Mouse (Mus musculus) liver, embryonic 16.5 days (tissue): ENCODE data around the gene Etnppl. TPM values are rescaled to one million over a fixed set of nuclear protein-coding genes. Genes with fewer than 3 reads are reported as not detected.

Source experiments
- ATAC-seq: fragments of 200-750 bp; cut with Nextera tagmentation; 2 replicates; pipeline ENCODE4 v1.8.0; 2017; ENCODE audit warnings: low read depth, mild to moderate bottlenecking, moderate number of reproducible peaks, moderate library complexity
- H3K27ac ChIP-seq: fragments of 300-500 bp; sonication (generic); 2 replicates; pipeline ENCODE4 v1.5.1; 2014; ENCODE audit warnings: mild to moderate bottlenecking, low read length
- H3K27me3 ChIP-seq: fragments of 300-500 bp; sonication (generic); 2 replicates; pipeline ENCODE4 v1.6.1; 2014; ENCODE audit warnings: low read depth, low read length, mixed read lengths; ENCODE audit not compliant: control insufficient read depth, insufficient read depth
- H3K36me3 ChIP-seq: fragments of 300-500 bp; sonication (generic); 2 replicates; pipeline ENCODE4 v1.6.1; 2014; ENCODE audit warnings: mild to moderate bottlenecking; ENCODE audit not compliant: control insufficient read depth, insufficient read depth
- H3K4me1 ChIP-seq: fragments of 300-500 bp; sonication (generic); 2 replicates; pipeline ENCODE4 v1.6.1; 2014; ENCODE audit warnings: low read depth, low read length, mixed read lengths; ENCODE audit not compliant: control insufficient read depth
- H3K4me2 ChIP-seq: fragments of 300-500 bp; sonication (generic); 2 replicates; pipeline ENCODE4 v1.6.1; 2014; ENCODE audit warnings: low read depth, low read length, mixed read lengths
- H3K4me3 ChIP-seq: fragments of 300-500 bp; sonication (generic); 2 replicates; pipeline ENCODE4 v1.5.1; 2014; ENCODE audit warnings: low read depth, mild to moderate bottlenecking, low read length
- H3K9ac ChIP-seq: fragments of 300-500 bp; sonication (generic); 2 replicates; pipeline ENCODE4 v1.6.1; 2014; ENCODE audit warnings: low read depth, low read length
- H3K9me3 ChIP-seq: fragments of 300-500 bp; sonication (generic); replicated peaks from 2 replicates; pipeline ENCODE4 v1.6.1; 2016; ENCODE audit warnings: low read length; ENCODE audit not compliant: control insufficient read depth
- WGBS: fragments of 180-500 bp; shearing (Covaris S2); extraction: QIAGEN DNeasy Blood & Tissue Kit; methylation state at CpG from one replicate; pipeline ENCODE4 v1.1.7; 2014; ENCODE audit not compliant: insufficient replicate concordance; 5-methylcytosine and 5-hydroxymethylcytosine counted together
- polyA plus RNA-seq: library from polyadenylated mRNA; unstranded; fragments of >200 nt; fragmentation: Nextera tagmentation; extraction: Ambion mirVana; gene quantifications from 2 replicates; pipeline ENCODE4 v1.2.1, GENCODE M21; 2015

The Etnppl gene
- polyA plus RNA-seq, 1 experiment from 2014 or later, result 1.9 TPM

DNA sequence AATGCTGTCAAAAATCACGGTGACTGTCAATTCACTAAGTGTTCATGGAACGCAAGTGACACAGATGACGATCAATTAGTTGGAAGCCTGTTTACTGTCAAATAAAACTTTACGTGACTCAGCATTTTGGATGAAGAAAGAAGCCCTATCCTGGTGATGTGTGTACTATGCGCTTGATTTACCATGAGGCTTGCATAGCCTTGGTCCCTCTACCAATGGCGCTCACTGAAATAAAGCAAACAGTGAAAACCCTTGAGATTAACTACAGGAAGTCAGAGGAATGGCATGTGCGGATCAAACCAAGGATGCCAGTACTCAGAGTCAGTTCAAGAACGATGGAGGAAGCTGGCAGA lies 67.7 kb downstream of the Etnppl start:
- Histone ChIP-seq H3K27me3 (no peaks in the 10 kb centered on the region), H3K4me1 (no peaks in the 10 kb centered on the region), H3K36me3 (no peaks in the 10 kb centered on the region), H3K9me3 (no peaks in the 10 kb centered on the region), H3K4me3 (no peak overlapping the region), H3K4me2 (no peak overlapping the region), H3K9ac (no peak overlapping the region), H3K27ac (no peak overlapping the region)
- 67% methylated on average over 8 of the region's 8 CpGs for WGBS
- no peak for ATAC-seq

- Histone ChIP-seq H3K9me3 (no peaks in the 10 kb centered on the region), H3K4me2 (no peak overlapping the region), H3K9ac (no peak overlapping the region), H3K36me3 (no peaks in the 10 kb centered on the region), H3K27me3 (no peaks in the 10 kb centered on the region), H3K4me1 (peaks cover 13% of the 10 kb centered on the region), H3K4me3 (no peak overlapping the region), H3K27ac (no peak overlapping the region)
- 67% methylated on average over 1 of the region's 1 CpGs for WGBS
- ATAC-seq, result no peak
Measured at GRCm38 (mm10) chr3:130687051-130687450, 69.8 kb downstream of the Etnppl start.

Other genes starting within 250 kb of the Etnppl start
- gene Ostc, start 92.0 kb downstream of the Etnppl start, polyA plus RNA-seq, result 224 and 229 TPM in 2 replicates
- gene Rpl34, start 113.0 kb downstream of the Etnppl start, polyA plus RNA-seq, result 445 and 513 TPM in 2 replicates